22 mouse cellular contexts compared by ENCODE assay signal in genomic region chr12:32203695-32204094, GRCm38 (mm10). TPM values are rescaled to one million over a fixed set of nuclear protein-coding genes. Genes with fewer than 3 reads are reported as not detected.
DNase-seq lines count a peak whose midpoint lies in the region; ATAC-seq and TF ChIP-seq lines count a peak whose summit lies in the region.
"Had no signal": no experiment of that assay in that cellular context is flagged by ENCODE, and none has a peak within 500 bp of the region (broad histone marks: within the 10 kb centered on the region; RNA-seq: fewer than 3 reads in every experiment).

No protein-coding gene starts in this region.

- no peak overlapping the region for H3K27ac ChIP-seq in forebrain, embryonic 15.5 days (replicated peaks)
- H3K27ac ChIP-seq in forebrain, embryonic 14.5 days (ENCODE audit: low read depth, low read length): no peak overlapping the region
- peak overlapping the region; percentile 25 for H3K27ac ChIP-seq in spleen, adult 2 months (ENCODE audit: insufficient read depth, low read length)
- H3K27ac ChIP-seq in liver, embryonic 12.5 days: no peak overlapping the region
- H3K27ac ChIP-seq in hindbrain, embryonic 12.5 days: no peak overlapping the region
- H3K27ac ChIP-seq in intestine, embryonic 15.5 days: no peak overlapping the region
- H3K27ac ChIP-seq: forebrain, embryonic 10.5 days; gastrocnemius, adult 2 months; heart, embryonic 10.5 days; limb, embryonic 12.5 days had no signal

- TF ChIP-seq CTCF in spleen, adult 2 months (IDR thresholded peaks at IDR 0.05; ENCODE audit: extremely low read depth, insufficient read depth, insufficient read length, insufficient replicate concordance): no peak

- 0 out of 2 replicates have a peak, but pooled peaks have one; percentile 46 for ATAC-seq in forebrain, embryonic 15.5 days (replicated peaks)
- ATAC-seq in forebrain, embryonic 14.5 days: no peak
- ATAC-seq in activated CD4-positive, CD25-positive, alpha-beta regulatory T cell, adult 4 months: peak; percentile 74
- no peak for ATAC-seq in liver, embryonic 12.5 days
- no peak for ATAC-seq in hindbrain, embryonic 12.5 days (ENCODE audit: low FRiP score)
- ATAC-seq in intestine, embryonic 15.5 days: no peak
- ATAC-seq: hindbrain, embryonic 16.5 days had no signal

- no peak overlapping the region for H3K4me2 ChIP-seq in forebrain, embryonic 15.5 days (replicated peaks)
- no peak overlapping the region for H3K4me2 ChIP-seq in forebrain, embryonic 14.5 days (ENCODE audit: low read length)
- H3K4me2 ChIP-seq in liver, embryonic 12.5 days: no peak overlapping the region
- no peak overlapping the region for H3K4me2 ChIP-seq in hindbrain, embryonic 12.5 days (replicated peaks)
- H3K4me2 ChIP-seq in intestine, embryonic 15.5 days (replicated peaks): no peak overlapping the region
- H3K4me2 ChIP-seq: limb, embryonic 12.5 days; liver, embryonic 11.5 days; midbrain, embryonic 11.5 days had no signal

- no peak for DNase-seq in forebrain, embryonic 14.5 days (ENCODE audit: low spot score)
- no peak for DNase-seq in spleen, adult 2 months (ENCODE audit: low read depth in 1 of 2, low spot score in 2 of 2)
- no peak for DNase-seq in spleen, adult 12 weeks (ENCODE audit: low spot score)
- DNase-seq: cerebellum, adult 18-20 months; cerebellum, postnatal 14 days; gastrocnemius, adult 2 months; kidney, adult 18-20 months; kidney, postnatal 10 days; lung, adult 18-20 months; lung, postnatal 14 days; right cerebral cortex, postnatal 25 days had no signal

- H3K36me3 ChIP-seq in forebrain, embryonic 15.5 days: no peaks in the 10 kb centered on the region
- H3K36me3 ChIP-seq in forebrain, embryonic 14.5 days (ENCODE audit: control insufficient read depth, insufficient read depth, low read length): no peaks in the 10 kb centered on the region
- peaks cover 19% of the 10 kb centered on the region for H3K36me3 ChIP-seq in spleen, adult 2 months (ENCODE audit: control insufficient read depth, insufficient read depth, low read length)
- H3K36me3 ChIP-seq in liver, embryonic 12.5 days: peaks cover 16% of the 10 kb centered on the region
- H3K36me3 ChIP-seq in hindbrain, embryonic 12.5 days: no peaks in the 10 kb centered on the region
- no peaks in the 10 kb centered on the region for H3K36me3 ChIP-seq in intestine, embryonic 15.5 days
- H3K36me3 ChIP-seq: forebrain, embryonic 10.5 days; heart, embryonic 10.5 days; limb, embryonic 12.5 days had no signal

- 39% methylated on average over 8 of the region's 8 CpGs for WGBS in forebrain, embryonic 15.5 days
- WGBS in forebrain, embryonic 14.5 days: 40% methylated on average over 8 of the region's 8 CpGs
- 44% methylated on average over 8 of the region's 8 CpGs for WGBS in spleen, adult 2 months
- 79% methylated on average over 8 of the region's 8 CpGs for WGBS in liver, embryonic 12.5 days (ENCODE audit: insufficient replicate concordance)
- 52% methylated on average over 8 of the region's 8 CpGs for WGBS in hindbrain, embryonic 12.5 days
- 67% methylated on average over 8 of the region's 8 CpGs for WGBS in intestine, embryonic 15.5 days

- no peak overlapping the region for H3K9ac ChIP-seq in forebrain, embryonic 15.5 days (replicated peaks)
- H3K9ac ChIP-seq in forebrain, embryonic 14.5 days (ENCODE audit: low read length): no peak overlapping the region
- H3K9ac ChIP-seq in liver, embryonic 12.5 days: no peak overlapping the region
- H3K9ac ChIP-seq in hindbrain, embryonic 12.5 days: no peak overlapping the region
- H3K9ac ChIP-seq in intestine, embryonic 15.5 days: no peak overlapping the region
- H3K9ac ChIP-seq: limb, embryonic 12.5 days had no signal

- no peaks in the 10 kb centered on the region for H3K9me3 ChIP-seq in forebrain, embryonic 15.5 days
- H3K9me3 ChIP-seq in forebrain, embryonic 14.5 days (replicated peaks; ENCODE audit: control insufficient read depth, low read length): no peaks in the 10 kb centered on the region
- no peaks in the 10 kb centered on the region for H3K9me3 ChIP-seq in liver, embryonic 12.5 days (replicated peaks)
- no peaks in the 10 kb centered on the region for H3K9me3 ChIP-seq in hindbrain, embryonic 12.5 days (replicated peaks)
- no peaks in the 10 kb centered on the region for H3K9me3 ChIP-seq in intestine, embryonic 15.5 days
- H3K9me3 ChIP-seq: forebrain, embryonic 10.5 days; heart, embryonic 10.5 days; limb, embryonic 12.5 days had no signal

- TF ChIP-seq POLR2A in spleen, adult 2 months (IDR thresholded peaks at IDR 0.05; ENCODE audit: low read depth, low read length): no peak

- H3K4me1 ChIP-seq in forebrain, embryonic 15.5 days: peaks cover 4% of the 10 kb centered on the region; the same call in 1 of the 2 replicates
- no peaks in the 10 kb centered on the region for H3K4me1 ChIP-seq in forebrain, embryonic 14.5 days (ENCODE audit: control insufficient read depth, insufficient read depth, low read length)
- peaks cover 27% of the 10 kb centered on the region for H3K4me1 ChIP-seq in spleen, adult 2 months (ENCODE audit: control insufficient read depth, insufficient read depth, insufficient read length)
- peaks cover 13% of the 10 kb centered on the region for H3K4me1 ChIP-seq in liver, embryonic 12.5 days
- no peaks in the 10 kb centered on the region for H3K4me1 ChIP-seq in hindbrain, embryonic 12.5 days
- no peaks in the 10 kb centered on the region for H3K4me1 ChIP-seq in intestine, embryonic 15.5 days (replicated peaks)
- H3K4me1 ChIP-seq: limb, embryonic 12.5 days had no signal

- no peaks in the 10 kb centered on the region for H3K27me3 ChIP-seq in forebrain, embryonic 15.5 days
- no peaks in the 10 kb centered on the region for H3K27me3 ChIP-seq in forebrain, embryonic 14.5 days (replicated peaks; ENCODE audit: control insufficient read depth, insufficient read depth, low read length)
- no peaks in the 10 kb centered on the region for H3K27me3 ChIP-seq in spleen, adult 2 months (ENCODE audit: control insufficient read depth, insufficient read depth, low read length)
- H3K27me3 ChIP-seq in liver, embryonic 12.5 days (replicated peaks): no peaks in the 10 kb centered on the region
- no peaks in the 10 kb centered on the region for H3K27me3 ChIP-seq in hindbrain, embryonic 12.5 days
- H3K27me3 ChIP-seq in intestine, embryonic 15.5 days (replicated peaks): no peaks in the 10 kb centered on the region
- H3K27me3 ChIP-seq: limb, embryonic 12.5 days had no signal

- H3K4me3 ChIP-seq in forebrain, embryonic 15.5 days: no peak overlapping the region
- H3K4me3 ChIP-seq in forebrain, embryonic 14.5 days (ENCODE audit: low read depth, low read length): no peak overlapping the region
- H3K4me3 ChIP-seq in spleen, adult 2 months (ENCODE audit: extremely low read depth, insufficient read depth, insufficient read length): no peak overlapping the region
- no peak overlapping the region for H3K4me3 ChIP-seq in liver, embryonic 12.5 days
- no peak overlapping the region for H3K4me3 ChIP-seq in hindbrain, embryonic 12.5 days
- H3K4me3 ChIP-seq in intestine, embryonic 15.5 days (replicated peaks): no peak overlapping the region
- H3K4me3 ChIP-seq: forebrain, embryonic 10.5 days; gastrocnemius, adult 2 months; heart, embryonic 10.5 days; limb, embryonic 12.5 days had no signal

RNA-seq across cellular contexts. Expression of gene Pik3cg, which starts 4.8 kb away (rescaled TPM):
- polyA plus RNA-seq in forebrain, embryonic 15.5 days (2015; fragmentation: Nextera tagmentation; extraction: Ambion mirVana): 0.78 and 0.97 TPM in 2 replicates
- polyA plus RNA-seq in forebrain, embryonic 14.5 days (2014; fragmentation: Nextera tagmentation; extraction: Ambion mirVana): 1.3 and 1.4 TPM in 2 replicates
- polyA plus RNA-seq in spleen, adult 2 months (2012; rRNA removed): 14.3 and 19.5 TPM in 2 replicates
- 10 to 100 TPM; 23.1 to 24.1 TPM for polyA plus RNA-seq in activated CD4-positive, CD25-positive, alpha-beta regulatory T cell, adult 4 months (2017; shearing (Covaris generic))
- polyA plus RNA-seq in liver, embryonic 12.5 days (2016; fragmentation: Nextera tagmentation; extraction: Ambion mirVana): 4.9 TPM in 2 replicates
- polyA plus RNA-seq in hindbrain, embryonic 12.5 days (2016; fragmentation: Nextera tagmentation; extraction: Ambion mirVana): 1.4 and 1.9 TPM in 2 replicates
- 2.1 and 2.3 TPM in 2 replicates for polyA plus RNA-seq in intestine, embryonic 15.5 days (2015; fragmentation: Nextera tagmentation; extraction: Ambion mirVana)

Comparison
In these comparisons a context has a peak if more than half of its experiments do, and no peak if none do; other contexts are left out.
1. ATAC-seq: peak in forebrain, embryonic 15.5 days (single experiment) and activated CD4-positive, CD25-positive, alpha-beta regulatory T cell, adult 4 months (single experiment); none in forebrain, embryonic 14.5 days (single experiment), liver, embryonic 12.5 days (single experiment), hindbrain, embryonic 12.5 days (single experiment) and intestine, embryonic 15.5 days (single experiment).